Mouse (Mus musculus) urinary bladder, postnatal 10 days (tissue): ENCODE results near the gene Ergic3.

Source experiments
- DNase-seq: peaks from one replicate; pipeline ENCODE4 v3.0.0; 2022; ENCODE audit warnings: low spot score

Gene Ergic3

GRCm38 (mm10) chr2:156007888-156008532 lies at the start of gene Ergic3, which contains the start of gene 6430550D23Rik:
Gene Ergic3, plus strand, starts transcription at chr2:156008045.
Gene 6430550D23Rik, minus strand, starts transcription at chr2:156007977.
- DNase-seq: peak; percentile 88

GRCm38 (mm10) chr2:155959981-155960380 lies 47.9 kb upstream of the Ergic3 start:
- no peak for DNase-seq

GRCm38 (mm10) chr2:155961862-155962261 lies 46.0 kb upstream of the Ergic3 start:
- no peak for DNase-seq

GRCm38 (mm10) chr2:155962991-155963390 lies 44.9 kb upstream of the Ergic3 start:
- DNase-seq: no peak

- no peak for DNase-seq
Observed at GRCm38 (mm10) chr2:155973348-155973747, 34.5 kb upstream of the Ergic3 start.

- DNase-seq: no peak
Observed at GRCm38 (mm10) chr2:155974087-155974731, 33.6 kb upstream of the Ergic3 start.

- no peak for DNase-seq
Observed at GRCm38 (mm10) chr2:155979328-155979991, 28.4 kb upstream of the Ergic3 start.

GRCm38 (mm10) chr2:155985776-155986175 lies 22.1 kb upstream of the Ergic3 start:
- no peak for DNase-seq

GRCm38 (mm10) chr2:155987131-155987530 lies 20.7 kb upstream of the Ergic3 start:
- no peak for DNase-seq

GRCm38 (mm10) chr2:155989085-155989484 lies 18.8 kb upstream of the Ergic3 start:
- no peak for DNase-seq

GRCm38 (mm10) chr2:155991151-155991550 lies 16.7 kb upstream of the Ergic3 start:
- DNase-seq: no peak

- no peak for DNase-seq
Observed at GRCm38 (mm10) chr2:155991863-155992321, 16.0 kb upstream of the Ergic3 start.

- DNase-seq: no peak
Observed at GRCm38 (mm10) chr2:156005393-156005792, 2.5 kb upstream of the Ergic3 start.

- DNase-seq: no peak
Observed at GRCm38 (mm10) chr2:156018106-156018505, 10.3 kb downstream of the Ergic3 start.

- DNase-seq: no peak
Observed at GRCm38 (mm10) chr2:156021219-156021618, 13.4 kb downstream of the Ergic3 start.

- no peak for DNase-seq
Observed at GRCm38 (mm10) chr2:156021765-156022164, 13.9 kb downstream of the Ergic3 start.

- DNase-seq: no peak
Observed at GRCm38 (mm10) chr2:156025482-156025881, 17.6 kb downstream of the Ergic3 start.

GRCm38 (mm10) chr2:156039390-156039789 lies 31.5 kb downstream of the Ergic3 start:
- no peak for DNase-seq

GRCm38 (mm10) chr2:156042903-156043302 lies 35.1 kb downstream of the Ergic3 start:
- no peak for DNase-seq

- DNase-seq: no peak
Observed at GRCm38 (mm10) chr2:156047929-156048328, 40.1 kb downstream of the Ergic3 start.

GRCm38 (mm10) chr2:156052816-156053215 lies 45.0 kb downstream of the Ergic3 start, which contains the start of gene Fer1l4:
Gene Fer1l4, minus strand, starts transcription at chr2:156052947.
- no peak for DNase-seq

GRCm38 (mm10) chr2:156065099-156066041 lies 57.5 kb downstream of the Ergic3 start, which contains the start of gene Spag4:
Gene Spag4, plus strand, starts transcription at chr2:156065175.
- DNase-seq: no peak
